Mouse (Mus musculus) erythroblast, embryonic 14.5 days (primary cell): ENCODE measurements around the gene Capn12.

Experiments used
- GATA1 ChIP-seq: IDR thresholded peaks from 2 replicates; pipeline ENCODE4 v1.6.1; 2012; ENCODE audit warnings: low read length, inconsistent platforms, mixed read lengths
- TAL1 ChIP-seq: IDR thresholded peaks from 3 replicates; pipeline ENCODE4 v1.6.1; 2012; ENCODE audit warnings: low read length, inconsistent platforms, mixed read lengths

DNA sequence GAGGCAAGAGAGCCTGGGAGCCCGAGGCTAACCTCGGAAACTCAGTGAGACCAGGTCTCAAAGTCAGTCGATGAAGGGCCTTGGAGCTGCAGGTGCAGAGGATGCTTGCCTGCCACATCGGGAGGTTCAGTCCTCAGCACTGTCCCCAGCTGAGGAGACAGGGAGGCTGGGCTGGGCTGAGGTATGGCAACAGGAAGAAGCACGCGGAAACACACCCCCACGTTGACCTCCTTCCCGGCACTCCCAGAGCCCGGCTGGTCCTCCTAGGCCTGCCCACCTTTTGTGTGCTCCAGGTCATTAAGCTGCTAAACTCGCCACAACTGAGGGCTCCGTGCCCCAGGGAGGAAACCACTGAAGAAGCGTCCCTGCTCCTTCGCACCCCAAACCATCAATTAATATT lies at the start of gene Capn12:
- TF ChIP-seq GATA1 (no peak), TAL1 (no peak)
